Mouse (Mus musculus) embryonic facial prominence, embryonic 15.5 days (tissue): Measurements from ENCODE around the gene Clp1. TPM values are rescaled to one million over a fixed set of nuclear protein-coding genes. Genes with fewer than 3 reads are reported as not detected.

Experiments used
- ATAC-seq: fragments of 200-750 bp; cut with Nextera tagmentation; 2 replicates; pipeline ENCODE4 v1.8.0; 2017; ENCODE audit warnings: low read depth, moderate TSS enrichment; ENCODE audit not compliant: insufficient number of reproducible peaks, low FRiP score, low TSS enrichment
- H3K27ac ChIP-seq: fragments of 300-500 bp; sonication (generic); replicated peaks from 2 replicates; pipeline ENCODE4 v1.5.1; 2015; ENCODE audit warnings: mild to moderate bottlenecking, inconsistent platforms
- H3K27me3 ChIP-seq: fragments of 300-500 bp; sonication (generic); 2 replicates; pipeline ENCODE4 v1.6.1; 2015; ENCODE audit warnings: inconsistent platforms
- H3K36me3 ChIP-seq: fragments of 300-500 bp; sonication (generic); 2 replicates; pipeline ENCODE4 v1.6.1; 2015; ENCODE audit warnings: mild to moderate bottlenecking, inconsistent platforms
- H3K4me1 ChIP-seq: fragments of 300-500 bp; sonication (generic); 2 replicates; pipeline ENCODE4 v1.6.1; 2015; ENCODE audit warnings: inconsistent platforms
- H3K4me2 ChIP-seq: fragments of 300-500 bp; sonication (generic); replicated peaks from 2 replicates; pipeline ENCODE4 v1.6.1; 2015; ENCODE audit warnings: mild to moderate bottlenecking, inconsistent platforms
- H3K4me3 ChIP-seq: fragments of 300-500 bp; sonication (generic); replicated peaks from 2 replicates; pipeline ENCODE4 v1.5.1; 2015; ENCODE audit warnings: mild to moderate bottlenecking, inconsistent platforms
- H3K9ac ChIP-seq: fragments of 300-500 bp; sonication (generic); 2 replicates; pipeline ENCODE4 v1.6.1; 2015; ENCODE audit warnings: inconsistent platforms
- H3K9me3 ChIP-seq: fragments of 300-500 bp; sonication (generic); replicated peaks from 2 replicates; pipeline ENCODE4 v1.6.1; 2016; ENCODE audit warnings: inconsistent platforms
- WGBS: fragments of 180-500 bp; shearing (Covaris S2); methylation state at CpG from one replicate; pipeline ENCODE4 v1.1.7; 2015; 5-methylcytosine and 5-hydroxymethylcytosine counted together
- polyA plus RNA-seq: library from polyadenylated mRNA; unstranded; fragments of >200 nt; fragmentation: Nextera tagmentation; extraction: Ambion mirVana; gene quantifications from 2 replicates; pipeline ENCODE4 v1.2.1, GENCODE M21; 2015

The Clp1 gene
- polyA plus RNA-seq, 1 experiment from 2014 or later, result 29.1 TPM

- Histone ChIP-seq H3K9me3 (no peaks in the 10 kb centered on the region), H3K4me3 (peak overlapping the region; percentile 67; the same call in 1 of the 2 replicates), H3K9ac (no peak overlapping the region), H3K36me3 (peaks cover 24% of the 10 kb centered on the region), H3K27ac (no peak overlapping the region), H3K27me3 (no peaks in the 10 kb centered on the region), H3K4me2 (no peak overlapping the region), H3K4me1 (peaks cover 14% of the 10 kb centered on the region)
- ATAC-seq, result no peak
- WGBS, result 92% methylated on average over 10 of the region's 10 CpGs
Observed at GRCm38 (mm10) chr2:84725770-84726169, 1.4 kb downstream of the Clp1 start.

GRCm38 (mm10) chr2:84723856-84724255 lies 3.3 kb downstream of the Clp1 start:
- Histone ChIP-seq H3K9ac (no peak overlapping the region), H3K27me3 (no peaks in the 10 kb centered on the region), H3K4me2 (no peak overlapping the region), H3K4me3 (no peak overlapping the region), H3K9me3 (no peaks in the 10 kb centered on the region), H3K36me3 (peaks cover 24% of the 10 kb centered on the region), H3K4me1 (peaks cover 14% of the 10 kb centered on the region), H3K27ac (no peak overlapping the region)
- ATAC-seq, result no peak
- 93% methylated on average over 14 of the region's 14 CpGs for WGBS

GRCm38 (mm10) chr2:84721182-84721581 lies 6.0 kb downstream of the Clp1 start:
- peaks cover 12% of the 10 kb centered on the region for H3K4me1 ChIP-seq
- H3K27me3 ChIP-seq, result no peaks in the 10 kb centered on the region
- ATAC-seq, result no peak
- H3K9ac ChIP-seq, result no peak overlapping the region
- H3K4me2 ChIP-seq, result no peak overlapping the region
- H3K36me3 ChIP-seq, result peaks cover 24% of the 10 kb centered on the region
- no peaks in the 10 kb centered on the region for H3K9me3 ChIP-seq
- 73% methylated on average over 3 of the region's 3 CpGs for WGBS
- H3K4me3 ChIP-seq, result no peak overlapping the region
- H3K27ac ChIP-seq, result no peak overlapping the region

GRCm38 (mm10) chr2:84720718-84721117 lies 6.4 kb downstream of the Clp1 start:
- WGBS, result 85% methylated on average over 2 of the region's 2 CpGs
- no peaks in the 10 kb centered on the region for H3K27me3 ChIP-seq
- peaks cover 24% of the 10 kb centered on the region for H3K36me3 ChIP-seq
- no peaks in the 10 kb centered on the region for H3K9me3 ChIP-seq
- no peak overlapping the region for H3K4me3 ChIP-seq
- peaks cover 8% of the 10 kb centered on the region; the same call in 1 of the 2 replicates for H3K4me1 ChIP-seq
- no peak overlapping the region for H3K27ac ChIP-seq
- H3K4me2 ChIP-seq, result no peak overlapping the region
- no peak for ATAC-seq
- no peak overlapping the region for H3K9ac ChIP-seq

- no peaks in the 10 kb centered on the region for H3K9me3 ChIP-seq
- H3K27me3 ChIP-seq, result no peaks in the 10 kb centered on the region
- H3K27ac ChIP-seq, result no peak overlapping the region
- no peak overlapping the region for H3K9ac ChIP-seq
- H3K4me1 ChIP-seq, result peaks cover 11% of the 10 kb centered on the region; the same call in 1 of the 2 replicates
- no peak overlapping the region for H3K4me3 ChIP-seq
- no peak overlapping the region for H3K4me2 ChIP-seq
- ATAC-seq, result no peak
- WGBS, result 92% methylated on average over 4 of the region's 4 CpGs
- H3K36me3 ChIP-seq, result peaks cover 9% of the 10 kb centered on the region; the same call in 1 of the 2 replicates
Observed at GRCm38 (mm10) chr2:84717357-84717756, 9.8 kb downstream of the Clp1 start.

GRCm38 (mm10) chr2:84716423-84717355 lies 10.5 kb downstream of the Clp1 start:
- H3K27me3 ChIP-seq, result no peaks in the 10 kb centered on the region
- no peak for ATAC-seq
- peak overlapping the region; percentile 98 for H3K27ac ChIP-seq
- peak overlapping the region; percentile 98 for H3K4me3 ChIP-seq
- H3K36me3 ChIP-seq, result peaks cover 4% of the 10 kb centered on the region; the same call in 1 of the 2 replicates
- 25% methylated on average over 9 of the region's 9 CpGs for WGBS
- peak overlapping the region; percentile 74 for H3K4me2 ChIP-seq
- H3K4me1 ChIP-seq, result peaks cover 11% of the 10 kb centered on the region; the same call in 1 of the 2 replicates
- peak overlapping the region; percentile 63; the same call in 1 of the 2 replicates for H3K9ac ChIP-seq
- no peaks in the 10 kb centered on the region for H3K9me3 ChIP-seq

GRCm38 (mm10) chr2:84715562-84716361 lies 11.4 kb downstream of the Clp1 start:
- peak; percentile 96 for ATAC-seq
- Histone ChIP-seq H3K4me2 (peak overlapping the region; percentile 74), H3K9ac (peak overlapping the region; percentile 63), H3K27ac (peak overlapping the region; percentile 98), H3K36me3 (peaks cover under 1% of the 10 kb centered on the region), H3K4me1 (peaks cover 11% of the 10 kb centered on the region; the same call in 1 of the 2 replicates), H3K9me3 (no peaks in the 10 kb centered on the region), H3K27me3 (no peaks in the 10 kb centered on the region), H3K4me3 (peak overlapping the region; percentile 98)
- under 1% methylated on average over 33 of the region's 33 CpGs for WGBS

GRCm38 (mm10) chr2:84714811-84715561 lies 12.2 kb downstream of the Clp1 start, which contains the start of gene Zdhhc5:
Gene Zdhhc5 (minus strand): TSS chr2:84715180.
- Histone ChIP-seq H3K36me3 (peaks cover 8% of the 10 kb centered on the region), H3K9ac (peak within 1 kb of the TSS; percentile 90), H3K9me3 (no peaks in the 10 kb centered on the region), H3K4me1 (peaks cover 11% of the 10 kb centered on the region; the same call in 1 of the 2 replicates), H3K4me3 (peak within 1 kb of the TSS; percentile 98), H3K27ac (peak within 1 kb of the TSS; percentile 98), H3K27me3 (no peaks in the 10 kb centered on the region), H3K4me2 (peak within 1 kb of the TSS; percentile 74)
- WGBS, result under 1% methylated on average over 107 of the region's 107 CpGs
- peak; percentile 95 for ATAC-seq

- H3K4me1 ChIP-seq, result peaks cover 11% of the 10 kb centered on the region; the same call in 1 of the 2 replicates
- WGBS, result under 1% methylated on average over 26 of the region's 26 CpGs
- H3K4me2 ChIP-seq, result peak overlapping the region; percentile 74
- no peaks in the 10 kb centered on the region for H3K9me3 ChIP-seq
- no peaks in the 10 kb centered on the region for H3K27me3 ChIP-seq
- ATAC-seq, result no peak
- H3K4me3 ChIP-seq, result peak overlapping the region; percentile 98
- peak overlapping the region; percentile 90 for H3K9ac ChIP-seq
- peak overlapping the region; percentile 98 for H3K27ac ChIP-seq
- peaks cover 12% of the 10 kb centered on the region for H3K36me3 ChIP-seq
Observed at GRCm38 (mm10) chr2:84714422-84714810, 12.7 kb downstream of the Clp1 start.

- H3K9me3 ChIP-seq, result no peaks in the 10 kb centered on the region
- H3K27ac ChIP-seq, result no peak overlapping the region
- H3K36me3 ChIP-seq, result peaks cover 15% of the 10 kb centered on the region
- no peak overlapping the region for H3K4me2 ChIP-seq
- WGBS, result 79% methylated on average over 2 of the region's 2 CpGs
- peaks cover 18% of the 10 kb centered on the region; the same call in 1 of the 2 replicates for H3K4me1 ChIP-seq
- H3K27me3 ChIP-seq, result no peaks in the 10 kb centered on the region
- ATAC-seq, result no peak
- H3K9ac ChIP-seq, result no peak overlapping the region
- H3K4me3 ChIP-seq, result no peak overlapping the region
Observed at GRCm38 (mm10) chr2:84711898-84712297, 15.3 kb downstream of the Clp1 start.
